Mouse (Mus musculus): ENCODE data around the gene Phf20. TPM values are rescaled to one million over a fixed set of nuclear protein-coding genes. Genes with fewer than 3 reads are reported as not detected.
"Not testable (repeated sequence)": the region's sequence is repeated elsewhere in the genome, so short reads cannot be mapped to it uniquely, and the experiment has no call there.

The Phf20 gene
- polyA plus RNA-seq (2012; rRNA removed) = 5.9 and 7.7 TPM in 2 replicates

- no peak for DNase-seq (ENCODE audit: low read depth, low spot score)
- under 1% methylated on average over 70 of the region's 88 CpGs for WGBS
Measured at GRCm38 (mm10) chr2:156196302-156197128, at the start of gene Phf20. Gene Phf20 (plus strand): TSS chr2:156196466.

GRCm38 (mm10) chr2:156147316-156147915 lies 48.9 kb upstream of the Phf20 start:
- WGBS = 75% methylated on average over 3 of the region's 3 CpGs
- no peak for DNase-seq (ENCODE audit: low read depth, low spot score)

- DNase-seq (ENCODE audit: low read depth, low spot score) = no peak
Measured at GRCm38 (mm10) chr2:156151538-156151937, 44.7 kb upstream of the Phf20 start.

GRCm38 (mm10) chr2:156165478-156165877 lies 30.8 kb upstream of the Phf20 start:
- WGBS = 98% methylated on average over 1 of the region's 1 CpGs
- no peak for DNase-seq (ENCODE audit: low read depth, low spot score)

GRCm38 (mm10) chr2:156166557-156166956 lies 29.7 kb upstream of the Phf20 start:
- no peak for DNase-seq (ENCODE audit: low read depth, low spot score)
- WGBS = 92% methylated on average over 5 of the region's 5 CpGs

GRCm38 (mm10) chr2:156177079-156177478 lies 19.2 kb upstream of the Phf20 start:
- WGBS = 51% methylated on average over 6 of the region's 6 CpGs
- DNase-seq (ENCODE audit: low read depth, low spot score) = no peak

GRCm38 (mm10) chr2:156177651-156178050 lies 18.6 kb upstream of the Phf20 start:
- DNase-seq (ENCODE audit: low read depth, low spot score) = no peak
- 28% methylated on average over 7 of the region's 7 CpGs for WGBS

- no peak for DNase-seq (ENCODE audit: low read depth, low spot score)
- WGBS = under 1% methylated on average over 47 of the region's 47 CpGs
Measured at GRCm38 (mm10) chr2:156179046-156179795, 17.0 kb upstream of the Phf20 start.

- under 1% methylated on average over 41 of the region's 41 CpGs for WGBS
- no peak for DNase-seq (ENCODE audit: low read depth, low spot score)
Measured at GRCm38 (mm10) chr2:156179796-156180093, 16.5 kb upstream of the Phf20 start.

GRCm38 (mm10) chr2:156180094-156180821 lies 16.0 kb upstream of the Phf20 start, which contains the start of gene Rbm39:
Gene Rbm39 (minus strand): TSS chr2:156180238.
- peak; percentile 96 for DNase-seq (ENCODE audit: low read depth, low spot score)
- under 1% methylated on average over 47 of the region's 47 CpGs for WGBS

GRCm38 (mm10) chr2:156180824-156181590 lies 15.3 kb upstream of the Phf20 start:
- 6% methylated on average over 8 of the region's 8 CpGs for WGBS
- DNase-seq (ENCODE audit: low read depth, low spot score) = no peak

- DNase-seq (ENCODE audit: low read depth, low spot score) = no peak
- WGBS = 88% methylated on average over 2 of the region's 2 CpGs
Measured at GRCm38 (mm10) chr2:156181592-156181991, 14.7 kb upstream of the Phf20 start.

- DNase-seq (ENCODE audit: low read depth, low spot score) = not testable (repeated sequence)
- WGBS = 65% methylated on average over 7 of the region's 7 CpGs
Measured at GRCm38 (mm10) chr2:156189241-156189640, 7.0 kb upstream of the Phf20 start.

- DNase-seq (ENCODE audit: low read depth, low spot score) = no peak
- WGBS = 73% methylated on average over 14 of the region's 14 CpGs
Measured at GRCm38 (mm10) chr2:156190004-156190896, 6.0 kb upstream of the Phf20 start.

GRCm38 (mm10) chr2:156191540-156191939 lies 4.7 kb upstream of the Phf20 start:
- WGBS = 88% methylated on average over 2 of the region's 2 CpGs
- no peak for DNase-seq (ENCODE audit: low read depth, low spot score)

- DNase-seq (ENCODE audit: low read depth, low spot score) = no peak
- 86% methylated on average over 2 of the region's 2 CpGs for WGBS
Measured at GRCm38 (mm10) chr2:156192068-156192467, 4.2 kb upstream of the Phf20 start.

- DNase-seq (ENCODE audit: low read depth, low spot score) = no peak
- 85% methylated on average over 3 of the region's 3 CpGs for WGBS
Measured at GRCm38 (mm10) chr2:156193066-156193862, 3.0 kb upstream of the Phf20 start.

GRCm38 (mm10) chr2:156194571-156194970 lies 1.7 kb upstream of the Phf20 start:
- no peak for DNase-seq (ENCODE audit: low read depth, low spot score)
